Mouse (Mus musculus) megakaryocyte, embryonic 14.5 days (primary cell): ENCODE measurements around the gene Ankrd11. TPM values are rescaled to one million over a fixed set of nuclear protein-coding genes. Genes with fewer than 3 reads are reported as not detected.
"Not testable (repeated sequence)": the region's sequence is repeated elsewhere in the genome, so short reads cannot be mapped to it uniquely, and the experiment has no call there.

ENCODE experiments used
- H3K27me3 ChIP-seq: replicated peaks from 2 replicates; pipeline ENCODE3; 2012; ENCODE audit warnings: inconsistent platforms
- H3K36me3 ChIP-seq: replicated peaks from 2 replicates; pipeline ENCODE3; 2012; ENCODE audit warnings: low read length, inconsistent platforms, mixed read lengths
- H3K4me1 ChIP-seq: 2 replicates; pipeline ENCODE4 v1.6.1; 2012; ENCODE audit warnings: inconsistent platforms
- H3K4me3 ChIP-seq: replicated peaks from 2 replicates; pipeline ENCODE3; 2012; ENCODE audit warnings: moderate library complexity, mild to moderate bottlenecking, inconsistent platforms
- H3K9me3 ChIP-seq: 2 replicates; pipeline ENCODE4 v1.6.1; 2012; ENCODE audit warnings: inconsistent platforms
- FLI1 ChIP-seq: IDR thresholded peaks from 2 replicates; pipeline ENCODE4 v1.6.1; 2012; ENCODE audit warnings: low read length, inconsistent platforms, mixed read lengths
- GATA1 ChIP-seq: IDR thresholded peaks from 3 replicates; pipeline ENCODE4 v1.6.1; 2012; ENCODE audit warnings: mixed read lengths, low read length, inconsistent platforms, borderline replicate concordance
- polyA plus RNA-seq: library from polyadenylated mRNA; stranded (reverse); fragments of >175 nt; gene quantifications from 2 replicates; pipeline ENCODE4 v1.2.3, GENCODE M21; 2012; ENCODE audit warnings: low replicate concordance; ENCODE audit not compliant: insufficient read depth

The Ankrd11 gene
- polyA plus RNA-seq, 1 experiment = 49.4 TPM

DNA sequence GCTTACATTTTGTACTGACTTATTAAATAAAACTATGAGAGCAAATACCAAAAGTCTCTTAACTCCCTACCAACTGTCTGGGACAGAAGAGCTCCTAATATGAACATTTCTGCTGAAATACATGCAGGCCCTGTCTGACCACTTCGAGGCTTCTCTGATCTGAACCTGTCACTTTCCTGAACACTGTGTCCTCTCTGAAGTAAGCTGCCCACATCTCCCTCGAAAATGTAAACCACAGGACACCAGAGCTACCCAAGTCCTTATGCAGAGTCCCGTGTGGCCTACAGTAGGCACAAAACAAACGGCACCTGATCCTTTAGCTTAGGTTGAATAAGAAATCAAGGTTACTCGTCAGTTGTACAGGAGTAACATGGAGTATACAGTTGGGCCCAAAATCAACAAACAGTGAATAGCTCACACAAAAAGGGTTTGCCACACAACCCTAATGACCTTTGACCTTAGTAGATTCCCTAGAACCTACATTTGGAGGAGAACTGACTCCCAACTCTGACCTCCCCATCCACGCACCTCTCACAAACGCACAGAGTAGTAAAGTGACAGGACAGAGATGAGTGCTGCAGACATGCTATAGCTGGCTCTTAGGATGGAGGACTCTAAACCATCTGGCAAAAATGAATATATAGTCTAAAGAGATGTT is 10.6 kb downstream of the Ankrd11 start:
- TF ChIP-seq GATA1 (no peak), FLI1 (no peak)
- H3K27me3 ChIP-seq = no peaks in the 10 kb centered on the region
- H3K9me3 ChIP-seq = no peaks in the 10 kb centered on the region
- H3K4me1 ChIP-seq = peaks cover 94% of the 10 kb centered on the region
- no peak overlapping the region for H3K4me3 ChIP-seq
- H3K36me3 ChIP-seq = peaks cover 15% of the 10 kb centered on the region

DNA sequence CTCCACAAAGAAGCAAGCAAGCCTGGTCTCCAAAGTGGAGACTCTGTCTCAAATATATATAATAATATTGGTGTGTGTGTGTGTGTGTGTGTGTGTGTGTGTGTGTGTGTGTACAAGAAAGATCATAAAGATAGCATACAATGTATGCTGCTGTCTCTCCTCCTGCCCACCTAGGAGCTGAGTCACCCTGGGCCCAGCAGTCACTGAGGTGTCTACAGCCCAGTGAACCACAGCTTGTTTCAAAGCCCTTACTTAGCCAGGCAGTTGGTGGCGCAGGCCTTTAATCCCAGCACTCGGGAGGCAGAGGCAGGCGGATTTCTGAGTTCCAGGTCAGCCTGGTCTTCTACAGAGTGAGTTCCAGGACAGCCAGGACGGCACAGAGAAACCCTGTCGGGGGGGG is 12.0 kb downstream of the Ankrd11 start:
- not testable (repeated sequence) for H3K4me3 ChIP-seq, H3K9me3 ChIP-seq, H3K27me3 ChIP-seq
- H3K36me3 ChIP-seq = peaks cover 15% of the 10 kb centered on the region
- H3K4me1 ChIP-seq = peaks cover 94% of the 10 kb centered on the region

DNA sequence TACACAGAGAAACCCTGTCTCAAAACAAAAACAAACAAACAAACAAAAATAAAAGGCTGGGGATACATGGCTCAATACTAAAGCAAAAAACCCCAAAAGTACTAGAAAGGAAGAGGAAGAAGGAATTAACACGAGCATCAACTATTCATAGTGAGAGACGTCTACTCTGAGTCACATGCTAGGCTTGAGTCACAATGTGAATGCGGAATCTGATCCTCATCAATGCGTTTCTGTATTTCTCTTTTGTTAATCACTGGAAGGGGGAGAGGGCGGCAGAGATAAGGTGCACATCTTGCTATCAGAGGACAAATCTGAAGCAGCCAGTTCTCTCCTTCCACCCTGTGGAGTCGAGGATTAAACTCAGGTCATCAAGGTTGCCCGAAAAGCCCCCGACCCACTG is 14.3 kb downstream of the Ankrd11 start:
- no peak overlapping the region for H3K4me3 ChIP-seq
- TF ChIP-seq GATA1 (no peak), FLI1 (no peak)
- peaks cover 24% of the 10 kb centered on the region for H3K36me3 ChIP-seq
- no peaks in the 10 kb centered on the region for H3K27me3 ChIP-seq
- H3K4me1 ChIP-seq = peaks cover 78% of the 10 kb centered on the region
- H3K9me3 ChIP-seq = no peaks in the 10 kb centered on the region

DNA sequence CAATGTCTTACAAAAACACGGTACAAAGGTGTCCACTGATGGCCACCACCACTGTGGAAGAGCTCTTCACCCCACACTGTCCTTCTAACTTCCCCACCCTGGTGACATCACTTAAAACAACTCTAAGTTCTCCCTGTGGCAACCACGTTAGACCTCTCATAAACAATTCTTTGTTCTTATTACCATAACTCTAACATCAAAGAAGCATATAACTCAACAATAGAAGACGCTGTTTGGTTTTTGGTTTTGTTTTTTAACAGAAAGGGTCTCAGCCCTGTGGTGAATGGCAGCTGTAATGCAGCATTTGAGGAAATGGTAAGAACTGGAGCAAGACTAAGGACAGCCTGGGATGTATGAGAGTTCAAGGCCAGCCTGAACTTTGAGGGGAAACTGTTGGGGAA is 16.1 kb downstream of the Ankrd11 start:
- H3K4me3 ChIP-seq = no peak overlapping the region
- H3K9me3 ChIP-seq = no peaks in the 10 kb centered on the region
- peaks cover 23% of the 10 kb centered on the region for H3K36me3 ChIP-seq
- peaks cover 75% of the 10 kb centered on the region for H3K4me1 ChIP-seq
- H3K27me3 ChIP-seq = no peaks in the 10 kb centered on the region
- no peak for TF ChIP-seq FLI1

DNA sequence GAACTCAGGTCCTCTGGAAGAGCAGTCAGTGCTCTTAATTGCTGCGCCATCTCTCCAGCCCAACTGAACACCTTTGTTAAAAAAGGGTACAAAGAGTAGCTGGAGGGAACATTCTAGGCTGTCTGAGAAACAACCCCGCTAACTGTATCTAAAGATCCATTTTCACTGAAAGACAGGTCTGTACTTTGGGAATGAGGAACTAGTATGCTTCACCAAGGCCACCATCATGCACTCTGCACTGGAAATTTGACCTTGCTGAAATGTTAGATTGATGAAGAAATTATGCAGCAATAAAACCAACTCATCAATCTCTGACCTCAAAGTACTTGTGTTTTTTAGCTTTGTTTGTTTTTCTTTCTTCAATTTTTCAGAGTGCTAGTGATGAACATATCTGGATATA is 17.9 kb downstream of the Ankrd11 start:
- Histone ChIP-seq H3K4me3 (no peak overlapping the region), H3K9me3 (no peaks in the 10 kb centered on the region), H3K4me1 (peaks cover 70% of the 10 kb centered on the region), H3K36me3 (peaks cover 27% of the 10 kb centered on the region), H3K27me3 (no peaks in the 10 kb centered on the region)
- TF ChIP-seq GATA1 (no peak), FLI1 (no peak)

DNA sequence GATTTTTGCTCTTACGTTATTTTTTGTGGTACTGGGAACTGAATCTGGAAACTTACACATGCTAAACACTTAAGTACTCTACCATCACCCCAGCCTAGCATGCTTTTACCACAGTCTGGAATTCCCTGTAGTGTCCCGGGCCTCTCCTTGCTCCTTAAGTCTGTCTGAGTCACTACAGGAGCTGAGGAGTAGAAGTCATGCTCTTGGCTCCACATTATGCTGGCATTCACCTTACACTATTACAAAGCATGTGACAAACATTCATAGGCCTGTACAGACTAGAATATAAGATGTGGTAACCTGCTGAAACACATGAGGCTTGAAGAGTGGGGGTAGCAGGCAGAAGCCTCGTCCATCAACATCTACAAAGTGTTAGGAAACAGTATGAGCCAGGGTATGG is 19.4 kb downstream of the Ankrd11 start:
- Histone ChIP-seq H3K4me3 (no peak overlapping the region), H3K27me3 (no peaks in the 10 kb centered on the region), H3K9me3 (no peaks in the 10 kb centered on the region), H3K36me3 (peaks cover 22% of the 10 kb centered on the region), H3K4me1 (peaks cover 70% of the 10 kb centered on the region)
- TF ChIP-seq FLI1 (no peak), GATA1 (no peak)

DNA sequence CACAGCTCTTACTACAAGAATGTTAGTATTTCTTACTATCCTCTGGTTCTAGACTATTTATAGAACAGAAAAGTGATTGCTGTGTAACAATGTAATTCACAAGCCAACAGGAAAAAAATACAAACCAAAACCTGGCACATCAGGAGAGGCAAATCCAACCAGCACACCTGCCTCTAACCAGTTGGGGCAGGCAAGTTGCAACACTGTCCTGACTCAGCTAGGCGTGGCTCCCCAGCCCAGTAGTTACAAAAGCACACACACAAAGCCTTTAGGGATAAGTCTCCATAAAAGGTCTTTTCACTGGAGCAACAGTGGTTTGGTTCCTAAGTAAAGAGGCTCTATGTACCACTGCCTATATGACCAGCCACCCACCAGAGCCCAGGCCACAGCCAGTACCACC is 20.8 kb downstream of the Ankrd11 start:
- H3K9me3 ChIP-seq = no peaks in the 10 kb centered on the region
- peaks cover 76% of the 10 kb centered on the region for H3K4me1 ChIP-seq
- H3K36me3 ChIP-seq = peaks cover 30% of the 10 kb centered on the region
- peak overlapping the region; percentile 55 for H3K4me3 ChIP-seq
- no peak for TF ChIP-seq FLI1
- TF ChIP-seq GATA1 = no peak
- no peaks in the 10 kb centered on the region for H3K27me3 ChIP-seq

DNA sequence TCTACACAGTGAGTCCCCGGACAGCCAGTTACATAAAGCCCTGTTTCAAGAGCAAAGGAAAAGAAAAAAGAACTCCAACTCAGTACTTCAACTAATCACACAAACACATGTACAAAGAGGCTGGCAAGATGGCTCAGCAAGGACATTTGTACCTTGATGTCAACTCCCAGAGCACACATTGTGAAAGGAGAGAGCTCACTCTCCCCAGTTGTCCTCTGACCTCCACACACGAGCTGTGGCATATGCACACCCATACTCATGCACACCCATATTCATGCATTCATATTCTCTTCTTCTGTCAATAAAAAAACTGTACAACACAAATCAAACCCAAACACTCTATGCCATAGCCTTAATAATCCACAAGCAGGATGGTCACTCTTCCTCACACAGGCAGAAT is 21.2 kb downstream of the Ankrd11 start:
- no peak overlapping the region for H3K4me3 ChIP-seq
- H3K36me3 ChIP-seq = peaks cover 34% of the 10 kb centered on the region
- H3K4me1 ChIP-seq = peaks cover 76% of the 10 kb centered on the region
- TF ChIP-seq FLI1 (no peak), GATA1 (no peak)
- H3K27me3 ChIP-seq = no peaks in the 10 kb centered on the region
- no peaks in the 10 kb centered on the region for H3K9me3 ChIP-seq

DNA sequence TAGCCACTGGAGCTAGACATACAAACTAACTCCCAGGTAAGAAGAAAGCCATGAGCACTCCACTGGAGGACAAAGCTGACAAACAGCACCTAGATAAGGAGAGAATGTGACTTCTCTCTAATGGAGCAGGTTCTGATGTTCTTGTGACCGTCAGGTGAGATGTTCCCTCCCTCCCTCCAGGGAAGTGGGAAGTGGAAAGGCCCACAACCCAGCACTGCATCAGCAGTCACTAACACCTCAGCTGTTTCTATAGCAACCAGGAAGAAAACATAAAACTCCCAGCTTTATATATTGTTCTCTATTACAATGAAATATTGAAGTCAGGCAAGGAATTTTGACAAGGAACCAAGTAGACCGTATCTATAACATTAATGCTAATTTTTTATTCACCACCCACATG is 22.0 kb downstream of the Ankrd11 start:
- no peaks in the 10 kb centered on the region for H3K9me3 ChIP-seq
- no peaks in the 10 kb centered on the region for H3K27me3 ChIP-seq
- TF ChIP-seq GATA1 (no peak), FLI1 (no peak)
- peaks cover 76% of the 10 kb centered on the region for H3K4me1 ChIP-seq
- no peak overlapping the region for H3K4me3 ChIP-seq
- H3K36me3 ChIP-seq = peaks cover 38% of the 10 kb centered on the region

DNA sequence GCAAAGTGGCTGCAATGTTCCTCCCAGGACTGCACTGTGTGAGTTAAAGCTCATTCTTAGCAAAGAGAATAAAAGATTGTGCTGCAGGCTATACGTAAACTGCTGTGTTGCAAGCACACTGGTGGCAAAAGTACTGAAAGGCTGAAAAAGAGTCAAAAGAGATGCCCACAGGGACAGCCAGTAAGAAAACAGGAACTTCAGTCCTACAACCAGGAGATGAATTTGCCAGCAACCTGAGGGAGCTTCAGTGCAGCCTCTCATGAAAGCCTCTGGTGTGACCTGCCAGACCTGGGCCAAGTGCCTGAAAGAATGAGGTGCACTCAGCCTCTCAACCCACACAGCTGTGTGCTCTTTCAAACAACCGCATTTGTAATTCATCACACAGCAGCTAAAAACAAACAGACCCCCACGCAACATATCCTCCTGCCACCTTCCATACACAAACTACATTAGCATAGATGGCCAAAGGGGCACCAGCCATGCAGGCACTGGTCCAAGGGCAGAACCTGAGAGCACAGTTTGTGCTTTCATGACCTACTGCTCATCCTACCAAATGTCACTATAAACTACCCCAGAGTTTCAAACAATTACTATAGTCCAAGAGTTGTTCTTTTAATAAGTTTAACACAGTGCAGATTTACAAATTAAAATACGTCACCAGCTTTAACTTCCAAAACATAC is 23.5 kb downstream of the Ankrd11 start:
- no peak overlapping the region for H3K4me3 ChIP-seq
- H3K27me3 ChIP-seq = no peaks in the 10 kb centered on the region
- H3K4me1 ChIP-seq = peaks cover 87% of the 10 kb centered on the region
- TF ChIP-seq FLI1 = no peak
- no peak for TF ChIP-seq GATA1
- no peaks in the 10 kb centered on the region for H3K9me3 ChIP-seq
- peaks cover 41% of the 10 kb centered on the region for H3K36me3 ChIP-seq
